Mouse (Mus musculus) lung, postnatal 4 days (tissue): ENCODE measurements around the gene Dlg2.
A peak's percentile ranks its signal among the peaks of the same experiment; 100 is the strongest.

Source experiments
- DNase-seq, 2 experiments: peaks; one replicate each; pipeline ENCODE4 v3.0.0; 2021

Dlg2 gene

DNA sequence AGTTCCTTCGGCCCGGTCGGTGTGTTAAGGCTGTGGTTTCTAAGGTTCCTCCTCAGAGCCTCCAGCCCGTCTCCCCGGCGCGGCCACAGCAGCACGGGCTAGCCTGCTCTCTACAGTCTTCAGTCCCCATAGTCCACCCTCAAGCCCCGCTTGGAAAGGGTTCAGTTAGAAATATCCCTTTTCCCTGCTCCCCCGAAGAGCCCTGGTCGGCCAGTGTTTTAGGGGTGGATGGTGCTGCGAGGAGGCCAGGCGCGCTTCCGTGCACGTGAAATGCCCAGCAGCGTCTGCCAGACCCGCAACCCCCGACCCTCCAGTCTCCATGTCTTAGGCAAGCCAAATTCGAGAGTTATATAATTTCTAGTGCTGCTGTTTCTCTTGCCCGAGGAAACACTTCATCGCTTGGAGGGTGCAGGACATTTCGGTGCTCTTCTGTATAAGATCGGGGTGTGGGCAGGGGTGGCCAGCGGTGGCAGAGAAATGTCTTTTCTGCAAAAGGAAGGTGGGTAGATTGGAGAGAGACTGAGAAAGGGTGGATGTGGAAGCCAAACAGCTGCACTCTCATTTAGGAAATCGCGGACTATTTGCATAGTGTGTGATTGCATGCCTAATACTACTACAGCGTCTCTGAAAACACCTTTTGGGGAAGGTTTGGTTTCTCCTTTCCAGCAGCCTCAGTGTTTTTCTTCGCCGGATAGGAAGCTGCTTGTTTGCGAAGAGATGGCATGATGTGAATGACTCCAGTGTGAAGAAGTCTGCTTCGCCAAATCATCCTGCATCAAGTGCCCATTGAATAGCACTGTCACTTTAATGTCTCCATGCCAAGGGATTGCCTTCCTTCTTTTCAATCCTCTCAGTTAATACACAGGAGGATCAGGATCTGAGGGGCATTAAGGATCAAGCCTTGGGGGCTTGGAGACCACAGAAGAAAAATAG lies at the start of gene Dlg2:
Dlg2 (plus strand) TSS at position 360 of the 933 bp plus-strand sequence.
- DNase-seq: no peak

DNA sequence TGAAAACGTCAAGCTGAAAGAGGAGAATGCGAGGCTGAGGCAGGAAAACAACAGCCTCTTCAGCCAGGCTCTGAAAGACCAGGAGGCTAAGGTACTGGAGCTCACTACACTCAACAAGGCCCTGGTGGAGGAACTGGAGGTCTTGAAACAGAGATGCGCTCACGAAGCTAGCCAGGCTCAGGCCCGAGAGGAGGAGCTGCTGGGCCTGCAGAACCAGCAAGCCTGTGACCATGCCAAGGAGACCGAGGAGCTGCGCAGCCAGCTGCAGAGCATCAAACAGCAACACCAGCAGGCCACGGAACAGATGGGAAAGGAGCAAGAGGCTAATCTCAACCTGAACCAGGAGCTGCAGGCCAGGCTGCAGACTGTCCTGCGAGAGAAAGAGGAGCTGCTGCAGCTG lies 49.5 kb upstream of the Dlg2 start:
- DNase-seq: peak in 1 of 2 experiments; percentile 42

DNA sequence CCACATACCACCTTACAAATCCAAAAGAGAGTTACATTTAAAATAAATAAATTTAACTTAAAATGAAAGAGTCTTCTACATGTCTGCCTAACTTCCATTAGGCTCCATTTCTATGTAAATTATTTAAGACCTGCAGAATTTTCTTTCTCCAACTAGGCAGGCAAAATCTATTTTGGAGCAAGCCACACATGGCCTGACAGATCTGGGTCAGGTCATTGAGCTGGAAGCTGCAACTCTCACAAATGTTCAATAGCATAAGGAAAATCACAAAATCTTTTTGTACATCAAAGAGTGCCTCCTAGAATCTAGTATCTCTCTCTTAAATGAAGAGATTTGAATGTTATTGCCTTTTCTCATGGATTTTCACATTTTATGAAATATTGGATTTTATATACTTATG lies 44.3 kb upstream of the Dlg2 start:
- no peak for DNase-seq

DNA sequence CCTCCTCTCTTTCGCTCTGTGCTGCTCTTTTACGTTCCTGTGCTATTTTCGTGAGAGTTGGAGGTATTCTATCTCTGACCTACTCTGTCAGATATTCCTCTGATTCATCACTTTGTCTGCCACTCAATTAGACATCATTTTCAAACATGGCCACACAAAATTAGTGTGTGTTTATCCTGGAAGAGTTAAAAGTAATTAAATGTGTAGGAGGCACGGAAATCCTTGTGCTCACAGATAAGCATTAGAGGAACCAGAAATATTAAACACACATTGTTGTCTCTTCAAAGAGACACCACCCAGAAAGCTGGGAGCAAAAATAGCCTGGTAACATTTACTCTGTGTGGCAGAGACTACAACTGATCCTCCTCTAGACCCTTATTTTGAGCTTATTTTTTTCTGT lies 36.4 kb upstream of the Dlg2 start:
- no peak for DNase-seq

DNA sequence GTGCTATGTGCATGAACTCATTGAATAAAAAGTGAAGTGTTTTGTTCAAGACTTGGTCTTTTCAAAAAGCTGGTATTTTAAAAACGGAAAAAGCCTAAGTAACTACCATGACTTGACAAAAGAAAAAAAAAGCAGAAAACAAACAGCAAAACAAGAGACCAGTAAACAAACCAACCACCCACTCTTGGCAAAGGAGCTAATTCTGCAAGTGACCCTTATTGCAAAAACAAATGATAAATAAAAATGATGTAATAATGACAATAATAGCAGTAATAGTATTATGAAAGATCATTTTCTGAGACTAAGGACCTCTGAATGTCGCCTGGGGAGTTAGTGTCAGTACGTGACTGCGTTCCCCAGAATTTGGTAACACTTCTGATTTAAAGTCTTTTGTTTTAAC lies 34.4 kb upstream of the Dlg2 start:
- DNase-seq: no peak

DNA sequence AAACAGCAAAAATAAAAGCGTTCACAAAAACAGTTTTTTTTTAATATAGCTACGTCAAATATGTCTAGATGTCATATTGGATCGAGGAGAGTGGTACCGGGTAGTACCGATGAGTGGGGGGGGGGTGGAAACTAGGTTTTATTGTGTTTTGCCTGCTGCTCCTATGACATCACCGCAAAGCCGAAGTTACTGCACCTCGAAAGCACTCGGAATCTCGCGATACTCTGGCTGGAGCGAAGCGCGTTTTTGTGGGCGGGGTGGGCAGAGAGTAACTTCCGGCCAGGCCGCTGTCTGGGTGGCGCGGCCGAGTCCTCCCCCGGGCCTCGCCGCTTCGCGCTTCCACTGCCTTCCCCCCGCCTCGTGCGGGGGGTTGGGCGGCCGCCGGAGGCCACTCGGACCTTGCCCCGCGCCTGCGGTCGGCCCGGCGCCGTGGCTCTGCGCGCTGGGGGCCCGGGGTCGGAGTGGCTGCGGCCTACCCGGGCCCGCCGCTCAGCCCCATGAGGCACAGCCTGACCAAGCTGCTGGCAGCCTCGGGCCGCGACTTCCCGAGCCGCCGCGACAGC lies 33.9 kb upstream of the Dlg2 start, which contains the start of gene Crebzf:
Crebzf (plus strand) TSS at position 212 of the 563 bp plus-strand sequence.
- peak; percentile 98 for DNase-seq

DNA sequence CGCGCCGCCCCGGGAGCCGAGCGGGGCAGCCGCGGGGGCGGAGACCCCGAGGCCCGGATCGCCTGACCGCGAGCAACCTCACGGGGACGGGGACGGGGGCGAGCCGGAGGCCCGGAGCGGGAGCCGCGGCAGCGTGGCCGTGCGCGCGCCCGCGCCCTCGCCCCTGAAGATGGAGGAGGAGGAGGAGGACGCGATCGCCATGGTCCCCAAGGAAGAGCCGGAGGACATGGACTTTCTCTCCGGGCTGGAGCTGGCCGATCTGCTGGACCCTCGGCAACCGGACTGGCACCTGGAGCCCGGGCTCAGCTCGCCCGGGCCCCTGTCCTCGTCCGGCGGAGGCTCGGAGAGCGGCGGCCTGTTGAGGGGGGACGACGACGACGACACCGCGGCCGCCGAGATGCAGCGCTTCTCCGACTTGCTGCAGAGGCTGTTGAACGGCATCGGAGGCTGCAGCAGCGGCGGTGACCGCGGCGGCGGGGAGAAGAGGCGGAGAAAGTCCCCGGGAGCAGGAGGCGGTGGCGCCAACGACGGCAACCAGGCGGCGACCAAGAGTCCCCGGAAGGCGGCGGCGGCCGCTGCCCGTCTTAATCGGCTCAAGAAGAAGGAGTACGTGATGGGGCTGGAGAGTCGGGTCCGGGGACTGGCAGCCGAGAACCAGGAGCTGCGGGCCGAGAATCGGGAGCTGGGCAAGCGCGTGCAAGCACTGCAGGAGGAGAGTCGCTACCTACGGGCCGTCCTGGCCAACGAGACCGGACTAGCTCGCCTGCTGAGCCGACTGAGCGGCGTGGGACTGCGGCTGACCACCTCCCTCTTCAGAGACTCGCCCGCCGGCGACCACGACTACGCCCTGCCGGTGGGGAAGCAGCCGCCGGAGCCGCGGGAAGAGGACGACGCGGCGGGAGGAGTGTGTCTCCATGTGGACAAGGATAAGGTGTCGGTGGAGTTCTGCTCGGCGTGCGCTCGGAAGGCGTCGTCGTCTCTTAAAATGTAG lies 33.1 kb upstream of the Dlg2 start:
- DNase-seq: peak; percentile 78 to 86

DNA sequence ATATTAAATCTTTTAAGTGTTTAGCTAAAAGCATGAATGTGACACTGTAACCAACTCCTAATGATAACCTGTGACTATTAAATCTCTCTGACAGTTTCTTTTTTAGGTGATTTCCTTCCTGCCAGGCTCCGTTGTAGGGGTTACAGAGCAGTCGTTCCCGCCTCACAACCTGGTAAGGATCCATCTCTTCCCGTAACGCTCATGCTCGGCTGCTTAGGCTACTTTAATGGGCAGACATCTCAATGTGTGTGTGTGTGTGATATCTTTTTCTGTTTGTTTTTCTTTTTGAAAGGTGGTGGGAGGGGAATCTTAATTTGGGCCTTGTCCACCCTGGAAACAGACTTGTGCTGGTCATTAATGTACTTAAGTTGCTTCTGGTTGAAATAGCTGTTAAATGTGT lies 32.3 kb upstream of the Dlg2 start:
- no peak for DNase-seq

DNA sequence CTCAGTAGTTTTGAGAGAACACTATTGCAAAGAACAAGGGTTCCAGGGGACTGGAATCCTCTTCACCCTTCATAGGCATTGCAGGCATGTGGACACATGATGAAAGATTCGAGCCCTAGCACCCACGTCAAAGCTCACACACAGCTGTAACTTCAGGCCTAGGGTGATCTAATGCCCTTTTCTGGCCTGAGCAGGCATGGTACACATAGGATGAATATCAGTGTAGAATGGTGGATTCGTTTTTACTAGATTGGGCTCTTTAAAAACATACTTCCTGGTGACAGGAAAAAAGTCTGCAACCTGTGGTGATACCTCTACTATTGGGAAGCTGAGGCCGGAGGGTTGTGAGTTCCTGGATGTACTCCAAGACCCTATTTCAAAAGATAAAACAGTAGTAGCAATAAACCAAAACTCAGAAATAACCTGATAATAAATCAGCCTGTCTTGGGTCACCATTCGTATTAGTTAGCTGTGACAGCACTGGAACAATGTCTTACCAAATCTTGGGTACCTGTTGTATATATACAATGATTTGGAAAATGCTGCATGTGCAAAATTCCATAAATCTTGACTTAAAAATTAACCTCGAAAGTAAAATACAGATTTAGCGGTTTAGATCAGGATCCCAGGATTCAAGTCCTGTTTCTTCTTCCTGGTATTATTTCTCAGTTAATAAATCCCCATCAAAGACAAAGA lies 20.2 kb upstream of the Dlg2 start:
- DNase-seq: no peak

DNA sequence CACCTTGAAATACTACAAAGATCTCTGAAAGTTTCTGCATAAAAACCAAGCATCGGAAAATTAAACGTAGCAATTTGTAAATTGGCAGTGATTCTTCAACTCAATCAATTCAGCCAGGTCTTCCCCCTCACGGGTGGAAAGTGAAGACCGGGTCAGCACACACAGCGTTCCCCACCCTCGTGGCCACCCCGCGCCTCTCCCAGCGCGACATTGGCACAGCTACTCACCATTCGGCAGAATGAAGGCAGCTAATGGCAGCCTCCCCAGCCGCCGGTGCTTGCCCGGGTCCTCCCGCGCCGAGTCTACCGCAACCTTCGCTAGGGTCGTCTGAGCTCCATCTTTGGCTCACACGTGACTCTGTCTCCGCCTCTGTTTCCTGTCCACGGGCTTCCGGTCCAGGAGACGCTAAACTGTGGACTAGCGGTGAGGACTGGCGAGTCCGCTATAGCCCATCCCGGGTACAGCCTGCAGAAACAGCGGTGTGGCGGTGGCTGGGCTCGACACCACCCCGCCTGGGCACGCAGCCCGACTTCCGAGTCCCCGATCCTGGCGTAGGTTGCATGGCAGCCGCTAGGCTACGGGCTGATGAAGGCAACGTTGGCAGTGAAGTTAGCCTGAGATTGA lies 19.5 kb upstream of the Dlg2 start, which contains the start of gene Tmem126a:
Tmem126a (minus strand) TSS at position 385 of the 624 bp plus-strand sequence.
- DNase-seq: peak; percentile 88 to 90

DNA sequence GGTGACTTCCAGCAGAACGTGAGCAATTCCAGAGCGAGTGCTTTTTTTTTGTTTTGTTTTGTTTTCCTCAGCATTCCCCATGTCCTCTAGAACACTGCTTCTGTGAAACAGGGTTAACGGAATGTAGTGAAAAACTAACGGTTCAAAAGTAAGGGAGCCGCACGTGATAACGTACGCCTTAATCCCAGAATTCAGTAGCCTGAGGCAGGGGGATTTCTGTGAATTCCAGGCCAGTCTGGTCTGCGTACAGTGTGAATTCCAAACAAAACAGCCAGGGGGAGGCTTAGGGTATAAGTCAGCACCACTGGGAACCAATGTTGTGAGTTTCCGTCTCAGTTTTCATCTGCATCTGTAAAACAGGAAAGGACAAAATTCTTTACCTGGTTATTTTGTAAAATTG lies 19.0 kb upstream of the Dlg2 start:
- no peak for DNase-seq

DNA sequence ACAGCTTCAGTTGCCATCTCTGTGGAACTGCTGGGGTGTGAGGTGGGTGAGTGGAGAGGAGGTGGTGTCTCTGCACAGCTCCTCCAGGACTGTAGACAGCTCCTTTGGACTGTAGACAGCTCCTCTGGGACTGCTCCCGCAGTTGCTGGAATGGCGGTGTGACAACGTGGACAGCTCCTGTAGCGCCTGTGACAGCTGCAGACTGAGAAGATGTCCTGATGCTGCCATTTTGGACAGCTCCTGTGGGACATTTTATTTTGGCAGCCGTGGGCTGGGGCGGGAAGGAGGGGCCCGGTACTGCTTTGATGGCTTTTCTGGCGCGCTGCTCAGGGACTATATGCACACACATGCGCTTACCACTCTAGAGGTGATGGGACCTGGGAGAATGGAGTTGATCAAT lies 16.1 kb upstream of the Dlg2 start:
- DNase-seq: no peak

DNA sequence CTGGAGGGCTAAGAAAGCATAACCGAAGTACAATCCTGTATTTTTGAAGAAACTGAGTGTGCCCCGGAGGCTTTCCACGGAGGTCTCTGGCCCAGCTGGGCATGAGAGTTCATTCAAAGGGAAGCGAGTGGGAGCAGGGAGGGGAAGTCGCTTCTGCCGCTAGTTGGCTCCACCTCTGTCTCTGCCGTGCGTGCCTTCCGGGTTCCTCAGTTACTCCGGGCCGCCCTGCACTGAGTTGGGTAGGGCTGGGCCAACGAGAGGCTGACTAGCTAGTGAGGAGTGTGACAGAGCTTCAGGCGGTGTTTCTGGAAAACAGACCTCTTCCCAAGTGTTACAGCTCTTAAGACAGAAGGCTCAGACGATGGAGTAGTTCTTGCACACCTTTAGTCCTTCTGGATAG lies 15.5 kb upstream of the Dlg2 start:
- DNase-seq: peak; percentile 59 to 61

DNA sequence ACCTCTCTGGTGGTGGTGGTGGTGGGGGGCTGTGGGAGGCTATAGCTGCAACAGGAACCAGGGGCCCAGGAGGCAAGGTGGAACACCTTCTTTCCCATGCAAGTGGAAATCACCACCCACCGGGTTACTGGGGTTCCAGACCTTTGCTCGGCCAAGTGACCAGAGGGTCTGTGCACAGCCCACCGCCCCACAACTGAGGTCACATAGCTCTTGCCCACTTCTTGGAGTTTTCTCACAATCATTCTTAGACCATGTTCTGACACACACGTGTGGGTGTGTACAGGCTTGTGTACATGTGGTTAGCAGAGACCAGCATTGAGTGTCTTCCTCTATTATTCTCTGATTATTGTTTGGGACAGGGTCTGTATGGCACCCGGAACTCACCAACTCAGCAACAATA lies 15.0 kb upstream of the Dlg2 start:
- DNase-seq: no peak

DNA sequence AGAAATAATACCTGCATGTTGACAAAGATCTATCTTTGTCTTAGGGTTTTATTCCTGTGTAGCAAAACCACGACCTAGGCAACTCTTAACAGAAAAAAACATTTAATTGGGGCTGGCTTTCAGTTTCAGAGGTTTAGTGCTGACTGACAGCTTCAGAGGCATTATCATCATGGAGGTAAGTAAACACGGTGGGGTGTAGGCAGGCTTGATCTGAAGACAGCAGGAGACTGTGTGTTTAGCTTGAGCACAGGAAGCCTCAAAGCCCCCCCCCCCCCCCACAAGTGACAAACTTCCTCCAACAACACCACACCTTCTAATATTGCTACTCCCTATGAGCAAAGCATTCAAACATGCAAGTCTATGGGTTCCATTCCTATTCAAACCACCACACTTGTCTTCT lies 3.0 kb upstream of the Dlg2 start:
- DNase-seq: no peak

DNA sequence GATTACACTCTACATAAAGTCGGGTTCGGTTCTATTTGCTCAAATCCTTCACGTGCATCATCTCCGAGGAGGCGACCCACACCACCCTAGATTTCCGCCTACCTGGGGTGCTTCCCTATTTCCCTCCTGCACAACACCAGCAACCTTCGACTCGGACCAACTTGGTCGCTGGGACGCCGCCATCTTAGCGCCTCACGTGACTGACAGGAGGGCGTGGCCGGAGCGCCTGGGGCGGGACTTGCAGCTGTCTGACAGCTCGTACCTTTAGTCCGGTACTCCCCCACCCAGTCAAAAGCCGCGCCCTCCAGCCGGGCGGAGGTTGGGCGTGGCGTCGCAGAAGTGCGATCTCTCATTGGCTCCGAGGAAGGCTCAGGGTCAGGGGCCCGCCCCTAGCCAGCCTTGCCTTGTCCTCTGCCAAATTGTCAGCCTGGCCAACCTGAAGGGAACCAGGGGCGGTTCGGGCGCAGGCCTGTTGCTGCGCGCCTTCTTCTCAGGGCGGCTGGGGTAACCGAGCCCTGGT lies 619 bp upstream of the Dlg2 start, which contains the start of gene Tmem126b:
Tmem126b (minus strand) TSS at position 209 of the 520 bp plus-strand sequence.
- peak; percentile 99 for DNase-seq

DNA sequence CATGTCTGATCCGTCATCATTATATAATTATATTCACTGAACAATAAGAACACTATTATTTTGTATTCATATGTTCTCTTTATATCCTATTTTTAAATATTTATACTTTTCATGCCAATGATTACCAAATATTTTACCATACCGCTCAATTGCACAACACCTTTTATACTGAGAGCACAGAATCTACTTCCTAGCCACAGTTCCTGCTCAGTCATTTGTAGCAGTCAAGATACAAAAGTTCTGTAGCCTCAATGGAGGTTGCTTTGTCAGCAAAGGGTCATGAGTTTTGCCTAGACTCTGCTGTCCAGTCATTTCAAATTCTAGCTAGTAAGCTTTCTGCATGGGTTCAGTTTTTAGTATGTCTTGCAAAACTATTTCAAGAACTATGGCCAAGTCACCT lies 6.1 kb downstream of the Dlg2 start:
- no peak for DNase-seq

DNA sequence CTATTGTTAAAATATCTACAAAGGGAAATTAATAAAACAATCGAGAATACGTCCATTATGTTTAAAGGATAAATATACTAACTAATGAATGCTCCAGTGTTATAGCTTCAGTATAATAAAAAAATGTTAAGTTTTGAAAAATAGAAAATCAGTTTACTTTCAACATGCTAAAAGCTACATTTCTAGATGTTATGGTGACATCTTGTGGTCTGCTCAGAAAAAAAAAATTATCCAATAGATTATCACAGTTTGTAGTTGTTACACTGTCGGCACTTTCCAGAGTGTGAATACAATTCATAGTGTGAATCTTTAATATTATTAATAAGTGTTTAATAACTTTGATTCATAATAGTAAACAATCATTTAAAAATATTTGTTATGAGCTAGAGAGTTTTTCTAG lies 31.7 kb downstream of the Dlg2 start:
- DNase-seq: no peak

DNA sequence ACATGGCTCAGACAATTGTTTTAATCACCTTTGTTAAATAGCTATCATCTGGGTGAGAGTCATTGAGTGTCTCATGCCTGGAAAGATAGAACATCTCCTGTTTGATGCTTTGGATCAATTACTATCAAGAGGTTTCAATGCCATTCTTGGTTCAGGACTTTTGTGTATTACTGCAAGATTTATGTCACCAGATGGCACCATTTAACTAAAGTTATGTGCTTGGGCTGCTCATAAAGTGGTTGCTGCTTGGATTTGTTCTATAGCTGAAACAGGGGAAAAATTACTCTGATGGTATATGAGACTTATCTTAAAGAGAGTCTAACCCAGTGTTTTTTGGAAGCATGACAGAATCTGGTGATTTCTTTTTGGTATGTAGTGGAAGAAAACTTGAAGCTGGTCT lies 35.8 kb downstream of the Dlg2 start:
- no peak for DNase-seq

DNA sequence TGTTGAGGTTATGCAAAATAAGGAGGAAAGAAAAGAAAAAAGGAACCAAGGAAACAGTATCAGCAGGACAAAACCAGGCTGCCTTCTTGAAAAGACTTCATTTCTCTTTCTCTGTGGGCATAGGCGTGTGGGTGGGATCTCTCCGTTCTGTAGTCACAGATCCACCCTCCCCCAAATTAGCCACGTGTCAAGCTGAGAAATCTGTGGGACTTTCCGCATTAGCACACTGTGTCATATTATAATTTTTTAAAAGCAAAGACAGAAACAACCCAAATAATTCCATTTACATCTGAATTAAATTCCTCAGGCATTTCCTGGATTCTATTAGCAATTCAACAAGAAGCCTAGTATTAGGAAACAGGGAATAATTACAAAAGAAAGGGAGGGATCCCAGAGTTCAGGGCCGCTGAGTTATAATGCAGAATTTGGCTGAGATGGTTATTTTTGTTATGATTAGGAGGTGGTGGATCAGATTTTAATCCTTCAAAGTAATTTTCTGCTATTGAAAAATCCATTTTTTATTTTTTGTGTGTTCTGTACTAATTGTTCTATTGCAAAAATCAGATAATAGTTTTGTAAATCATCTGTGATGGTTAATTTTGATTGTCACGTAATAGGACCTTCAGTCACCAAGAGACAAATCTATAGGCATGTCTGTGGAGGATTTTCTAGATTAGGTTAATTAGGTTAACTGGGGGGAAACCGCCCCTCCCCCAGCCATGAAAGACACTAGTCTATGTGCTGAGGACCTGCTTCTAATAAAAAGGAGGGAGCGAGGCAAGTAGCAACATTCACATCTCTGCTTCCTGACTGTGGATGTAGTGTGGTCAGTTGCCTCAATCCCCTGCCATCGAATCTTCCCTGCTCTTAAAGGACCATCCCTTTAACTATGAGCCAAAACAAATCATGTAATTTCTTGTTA lies 63.3 kb downstream of the Dlg2 start:
- no peak for DNase-seq
